Comparison of ENCODE assay signal across 27 mouse cellular contexts in the genomic region with DNA sequence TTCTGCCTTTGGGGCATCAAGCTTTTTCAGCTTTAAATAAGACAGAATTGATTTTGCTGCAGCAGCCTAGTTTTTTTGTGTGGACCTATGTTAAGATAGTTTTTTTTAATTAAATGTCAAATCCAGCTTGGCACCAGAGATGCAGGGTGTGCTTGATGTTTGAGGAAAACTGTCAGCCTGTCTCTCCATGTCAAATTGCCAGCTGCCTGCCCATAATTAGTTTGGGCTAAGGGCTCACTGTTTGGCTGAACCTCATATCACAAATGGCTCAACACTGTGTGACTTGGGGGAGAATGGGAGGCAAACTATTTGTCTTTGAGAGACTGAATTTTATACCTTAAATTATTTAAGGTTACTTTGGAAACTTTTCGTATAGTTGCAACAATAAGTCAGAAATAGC.
DNase-seq lines count a peak whose midpoint lies in the region; ATAC-seq lines count a peak whose summit lies in the region.
"Had no signal": no experiment of that assay in that cellular context is flagged by ENCODE, and none has a peak within 500 bp of the region (broad histone marks: within the 10 kb centered on the region; RNA-seq: fewer than 3 reads in every experiment).

No protein-coding gene starts in this region.

- WGBS in hindbrain, embryonic 11.5 days: 84% methylated on average over 1 of the region's 1 CpGs
- 88% methylated on average over 1 of the region's 1 CpGs for WGBS in hindbrain, embryonic 10.5 days
- WGBS in hindbrain, embryonic 13.5 days: 85% methylated on average over 1 of the region's 1 CpGs
- WGBS in midbrain, embryonic 16.5 days: 63% methylated on average over 1 of the region's 1 CpGs

- peak; percentile 62 to 69 for DNase-seq in cerebellum, postnatal 14 days
- DNase-seq in cerebellum, adult 11 months: no peak
- DNase-seq in hindbrain, embryonic 11.5 days (ENCODE audit: low spot score): no peak
- DNase-seq in hindbrain, embryonic 10.5 days (ENCODE audit: low spot score): no peak
- DNase-seq in urinary bladder, postnatal 14 days (ENCODE audit: low spot score): no peak
- no peak for DNase-seq in adrenal gland, postnatal 10 days
- DNase-seq: adrenal gland, postnatal 36 days; cerebellum, adult 18-20 months; gastrocnemius, postnatal 36 days; heart, adult 2 months; heart, postnatal 14 days; kidney, adult 11 months; kidney, postnatal 4 days; layer of hippocampus, adult 9-11 months; lung, embryonic 14.5 days; lung, postnatal 36 days; thymus, adult 18-20 months; thymus, postnatal 36 days had no signal

- H3K27me3 ChIP-seq in hindbrain, embryonic 11.5 days (ENCODE audit: control insufficient read depth, insufficient read depth, low read length): no peaks in the 10 kb centered on the region
- no peaks in the 10 kb centered on the region for H3K27me3 ChIP-seq in hindbrain, embryonic 10.5 days (ENCODE audit: insufficient read depth, poor library complexity, severe bottlenecking)
- no peaks in the 10 kb centered on the region for H3K27me3 ChIP-seq in hindbrain, embryonic 13.5 days
- no peaks in the 10 kb centered on the region for H3K27me3 ChIP-seq in midbrain, embryonic 16.5 days (ENCODE audit: control insufficient read depth, insufficient read depth, low read depth, low read length)
- H3K27me3 ChIP-seq: heart, embryonic 13.5 days; limb, embryonic 15.5 days; neural tube, embryonic 13.5 days; stomach, embryonic 15.5 days had no signal

- no peak overlapping the region for H3K4me2 ChIP-seq in hindbrain, embryonic 11.5 days (replicated peaks; ENCODE audit: low read depth, low read length)
- no peak overlapping the region for H3K4me2 ChIP-seq in hindbrain, embryonic 13.5 days
- no peak overlapping the region for H3K4me2 ChIP-seq in midbrain, embryonic 16.5 days (ENCODE audit: low read length)
- H3K4me2 ChIP-seq: heart, embryonic 13.5 days; limb, embryonic 15.5 days; lung, embryonic 14.5 days; neural tube, embryonic 13.5 days; stomach, embryonic 15.5 days had no signal

- ATAC-seq in hindbrain, embryonic 11.5 days (ENCODE audit: low FRiP score): peak; percentile 59; the same call in 1 of the 2 replicates
- ATAC-seq in hindbrain, embryonic 13.5 days (ENCODE audit: low FRiP score): 0 out of 2 replicates have a peak, but pooled peaks have one; percentile 68
- ATAC-seq in midbrain, embryonic 16.5 days: peak; percentile 84
- ATAC-seq: CD4-positive, CD25-positive, alpha-beta regulatory T cell, adult 4 months had no signal

- no peak overlapping the region for H3K4me3 ChIP-seq in hindbrain, embryonic 11.5 days (ENCODE audit: low read depth, low read length)
- no peak overlapping the region for H3K4me3 ChIP-seq in hindbrain, embryonic 10.5 days
- H3K4me3 ChIP-seq in hindbrain, embryonic 13.5 days: no peak overlapping the region
- H3K4me3 ChIP-seq in midbrain, embryonic 16.5 days (ENCODE audit: low read depth, low read length): no peak overlapping the region
- H3K4me3 ChIP-seq: heart, adult 2 months; heart, embryonic 13.5 days; limb, embryonic 15.5 days; myocyte; neural tube, embryonic 13.5 days; stomach, embryonic 15.5 days had no signal

- no peaks in the 10 kb centered on the region for H3K9me3 ChIP-seq in hindbrain, embryonic 11.5 days (ENCODE audit: control insufficient read depth, low read length)
- no peaks in the 10 kb centered on the region for H3K9me3 ChIP-seq in hindbrain, embryonic 10.5 days
- no peaks in the 10 kb centered on the region for H3K9me3 ChIP-seq in hindbrain, embryonic 13.5 days
- no peaks in the 10 kb centered on the region for H3K9me3 ChIP-seq in midbrain, embryonic 16.5 days (replicated peaks; ENCODE audit: control insufficient read depth, low read length, poor library complexity, severe bottlenecking)
- H3K9me3 ChIP-seq: heart, embryonic 13.5 days; limb, embryonic 15.5 days; neural tube, embryonic 13.5 days; stomach, embryonic 15.5 days had no signal

- no peak overlapping the region for H3K27ac ChIP-seq in hindbrain, embryonic 11.5 days (ENCODE audit: low read depth, low read length)
- H3K27ac ChIP-seq in hindbrain, embryonic 10.5 days: no peak overlapping the region
- no peak overlapping the region for H3K27ac ChIP-seq in hindbrain, embryonic 13.5 days
- H3K27ac ChIP-seq in midbrain, embryonic 16.5 days (ENCODE audit: low read length): no peak overlapping the region; the same call in 1 of the 2 replicates
- H3K27ac ChIP-seq: heart, adult 2 months; heart, embryonic 13.5 days; limb, embryonic 15.5 days; liver, embryonic 14.5 days; neural tube, embryonic 13.5 days; stomach, embryonic 15.5 days had no signal

- H3K9ac ChIP-seq in hindbrain, embryonic 11.5 days (ENCODE audit: low read depth, low read length): no peak overlapping the region
- no peak overlapping the region for H3K9ac ChIP-seq in hindbrain, embryonic 13.5 days
- H3K9ac ChIP-seq in midbrain, embryonic 16.5 days (ENCODE audit: low read depth, low read length): no peak overlapping the region
- H3K9ac ChIP-seq: heart, embryonic 13.5 days; limb, embryonic 15.5 days; liver, embryonic 14.5 days; lung, embryonic 14.5 days; neural tube, embryonic 13.5 days; stomach, embryonic 15.5 days had no signal

- no peaks in the 10 kb centered on the region for H3K4me1 ChIP-seq in hindbrain, embryonic 11.5 days (replicated peaks; ENCODE audit: control insufficient read depth, insufficient read depth, low read length)
- no peaks in the 10 kb centered on the region for H3K4me1 ChIP-seq in hindbrain, embryonic 10.5 days (replicated peaks)
- H3K4me1 ChIP-seq in hindbrain, embryonic 13.5 days (replicated peaks): no peaks in the 10 kb centered on the region
- peaks cover 5% of the 10 kb centered on the region for H3K4me1 ChIP-seq in midbrain, embryonic 16.5 days (ENCODE audit: control insufficient read depth, insufficient read depth, low read length)
- H3K4me1 ChIP-seq: heart, embryonic 13.5 days; limb, embryonic 15.5 days; neural tube, embryonic 13.5 days; stomach, embryonic 15.5 days had no signal

- H3K36me3 ChIP-seq in hindbrain, embryonic 11.5 days (ENCODE audit: control insufficient read depth, insufficient read depth, low read length): no peaks in the 10 kb centered on the region
- no peaks in the 10 kb centered on the region for H3K36me3 ChIP-seq in hindbrain, embryonic 10.5 days
- H3K36me3 ChIP-seq in hindbrain, embryonic 13.5 days: no peaks in the 10 kb centered on the region
- H3K36me3 ChIP-seq in midbrain, embryonic 16.5 days (ENCODE audit: control insufficient read depth, insufficient read depth, low read length): no peaks in the 10 kb centered on the region
- H3K36me3 ChIP-seq: heart, embryonic 13.5 days; limb, embryonic 15.5 days; neural tube, embryonic 13.5 days; stomach, embryonic 15.5 days had no signal

Comparison
In these comparisons a context has a peak if more than half of its experiments do, and no peak if none do; other contexts are left out.
1. DNase-seq: peak in cerebellum, postnatal 14 days (2 of 2); none in cerebellum, adult 11 months (single experiment), hindbrain, embryonic 11.5 days (single experiment), hindbrain, embryonic 10.5 days (single experiment), urinary bladder, postnatal 14 days (single experiment) and adrenal gland, postnatal 10 days (single experiment).
2. Peak in every context shown above with its lines, with median percentiles within 50 percentile points of each other: ATAC-seq.